Mouse (Mus musculus) kidney, adult 10 weeks (tissue): ENCODE results near the gene Aifm2. TPM values are rescaled to one million over a fixed set of nuclear protein-coding genes. Genes with fewer than 3 reads are reported as not detected.

Source experiments
- polyA plus RNA-seq: library from polyadenylated mRNA; stranded (reverse); fragments of 350-450 nt; fragmentation: Illumina TruSeq; extraction: RNeasy Lipid Tissue Mini Kit (QIAGEN cat#74804); gene quantifications from one replicate; pipeline ENCODE4 v1.2.3, GENCODE M21; 2014; ENCODE audit warnings: low read depth, low replicate concordance

Gene Aifm2
- 3.0 TPM for polyA plus RNA-seq

DNA sequence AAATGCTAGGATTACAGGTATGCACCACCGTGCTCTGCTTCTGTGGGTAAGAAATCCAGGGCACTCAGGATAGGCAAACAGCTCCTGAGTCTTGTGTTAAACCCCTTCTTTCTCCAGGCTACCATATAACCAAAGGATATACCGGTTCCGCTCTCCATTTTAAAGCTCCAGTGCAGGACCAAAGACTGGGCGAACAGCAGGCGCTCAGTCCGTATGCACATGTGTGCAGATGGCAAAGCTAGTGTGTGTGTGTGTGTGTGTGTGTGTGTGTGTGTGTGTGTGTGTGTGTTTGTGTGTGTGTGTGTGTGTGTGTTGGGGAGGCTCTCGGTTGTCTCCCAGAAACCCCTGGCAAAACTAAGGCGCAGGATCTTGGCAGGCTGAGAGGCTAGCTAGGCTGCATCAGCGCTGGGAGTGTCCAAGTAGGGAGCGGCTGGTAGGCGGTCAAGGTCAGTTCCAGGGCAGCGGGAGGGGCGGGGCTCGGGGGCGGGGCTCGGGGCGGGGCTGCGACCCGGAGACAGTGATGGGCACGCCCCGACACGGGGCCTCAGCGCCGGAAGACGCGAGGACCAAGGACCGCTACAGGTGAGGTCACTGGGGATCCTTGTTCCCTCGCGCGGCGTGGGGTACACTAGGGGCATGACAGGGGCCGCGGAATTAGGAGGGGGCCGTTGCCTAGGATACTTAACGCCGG is at the start of gene Aifm2:
Gene Aifm2 (plus strand): TSS at position 493 of the 691 bp plus-strand sequence.

DNA sequence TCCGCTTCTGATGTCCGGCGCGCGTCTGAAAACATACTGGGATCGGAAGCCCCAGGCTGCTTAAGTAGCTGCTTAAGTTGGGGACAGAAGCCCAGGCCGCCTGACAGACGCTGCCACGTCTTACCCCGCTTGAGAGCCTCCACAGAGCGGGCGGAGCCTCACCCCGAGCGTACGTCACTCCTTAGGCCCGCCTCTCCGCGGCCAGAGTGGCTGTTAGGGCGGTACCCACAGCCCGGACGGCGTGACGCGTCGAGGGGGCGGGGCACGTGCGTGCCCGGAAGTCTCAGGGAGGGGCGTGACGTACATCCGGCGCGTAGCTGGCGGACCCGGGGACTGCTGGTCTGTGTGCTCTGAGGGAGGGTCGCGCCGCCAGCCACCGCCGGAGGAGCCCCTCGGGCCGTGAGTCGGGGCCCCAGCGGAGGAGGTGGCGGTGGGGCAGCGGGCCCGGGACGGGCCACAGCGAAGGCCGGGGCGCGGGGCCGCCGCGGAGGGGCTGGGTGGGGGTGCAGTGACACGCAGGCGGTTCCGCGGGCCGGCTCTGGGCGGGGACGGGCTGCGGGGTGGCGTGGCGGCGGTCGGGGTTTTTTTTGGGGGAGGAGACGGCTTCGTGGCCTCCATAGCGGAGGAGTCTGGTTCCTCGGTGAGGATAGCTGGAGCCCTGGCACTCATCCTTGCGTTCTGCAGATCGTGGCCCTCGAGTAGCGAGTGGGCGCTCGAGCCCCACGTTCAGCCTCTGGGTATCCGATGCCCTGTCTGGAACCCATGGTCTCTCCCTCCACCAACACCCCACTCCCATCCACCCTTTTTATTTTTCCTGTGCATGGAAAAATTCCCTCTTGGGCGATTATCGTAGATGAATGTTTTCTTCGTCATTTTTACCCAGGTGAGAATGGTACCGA is 34.8 kb upstream of the Aifm2 start, which contains the start of gene Sar1a:
Gene Sar1a (plus strand): TSS at position 285 of the 899 bp plus-strand sequence.

DNA sequence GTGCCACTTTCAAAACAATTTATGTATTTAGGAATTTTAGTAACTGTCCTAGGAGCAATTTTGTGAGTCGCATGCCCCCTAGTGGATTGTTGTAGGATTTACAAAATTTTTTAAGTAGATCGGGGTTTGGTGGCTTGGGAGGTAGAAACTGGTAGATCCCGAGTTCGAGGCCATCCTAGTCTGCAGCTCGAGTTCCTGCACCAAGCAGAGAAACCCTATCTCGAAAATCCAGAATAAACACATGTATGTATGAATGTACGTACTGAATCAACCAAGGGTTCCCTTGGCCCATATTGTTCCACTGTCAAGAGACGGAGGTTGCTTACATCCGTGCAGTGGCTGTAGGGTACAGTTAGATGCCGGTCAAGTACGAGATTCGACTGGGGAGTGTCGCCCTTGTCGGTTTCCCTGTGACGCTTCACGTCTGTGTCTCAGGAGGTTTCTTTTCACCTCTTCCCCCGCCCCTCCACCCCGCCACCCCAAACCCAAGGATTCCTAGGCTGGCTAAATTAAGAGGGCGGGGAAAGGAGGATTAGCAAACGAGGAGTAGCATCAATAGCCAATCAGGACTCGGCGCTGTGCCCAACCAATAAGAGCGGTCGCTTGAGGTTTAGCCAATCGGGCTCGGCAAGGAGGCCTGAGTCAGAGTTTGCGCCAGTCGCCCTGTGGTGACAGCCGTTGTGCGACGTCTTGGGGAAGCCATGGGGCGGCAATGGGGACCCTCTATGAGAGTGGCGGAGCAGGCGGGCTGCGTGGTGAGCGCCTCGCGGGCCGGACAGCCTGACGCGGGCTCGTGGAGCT is 20.0 kb upstream of the Aifm2 start, which contains the start of gene Tysnd1:
Gene Tysnd1 (plus strand): TSS at position 645 of the 801 bp plus-strand sequence.

DNA sequence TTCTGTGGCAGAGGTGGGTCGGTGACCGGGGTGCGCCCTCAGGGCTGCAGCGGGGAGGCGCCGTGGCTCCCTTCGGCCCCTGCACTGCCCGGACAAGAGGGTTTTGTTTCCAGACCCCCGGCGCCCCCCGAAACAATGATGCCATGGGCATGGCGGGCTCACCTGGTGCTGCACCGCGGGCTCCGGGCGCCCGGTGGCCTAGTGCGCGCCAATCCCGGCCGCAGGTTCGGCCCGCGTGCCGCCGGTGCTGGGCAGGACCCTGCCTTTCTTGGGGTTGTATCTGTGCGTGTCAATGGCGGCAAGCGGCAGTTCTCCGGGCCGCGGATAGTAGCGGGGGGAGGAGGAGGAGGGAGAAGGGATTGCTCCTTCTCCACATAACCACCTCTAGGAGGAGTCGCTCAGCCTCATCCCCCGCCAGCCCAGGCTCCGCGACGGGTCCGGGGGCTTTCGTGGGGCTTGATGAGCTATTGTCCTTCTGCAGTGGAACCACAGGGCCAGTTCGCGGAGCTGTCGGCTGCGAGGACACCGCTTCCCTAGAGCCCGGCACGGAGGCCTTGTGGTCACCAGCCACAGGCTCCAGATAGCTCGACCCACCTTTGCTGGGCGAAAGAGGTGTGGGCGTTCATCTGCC is 68.7 kb downstream of the Aifm2 start, which contains the start of gene H2afy2:
Gene H2afy2 (minus strand): TSS at position 527 of the 631 bp plus-strand sequence.

Other genes with a start within 250 kb of the Aifm2 start
- gene Lrrc20, start 239.5 kb upstream of the Aifm2 start, polyA plus RNA-seq = 0.85 TPM
- not detected for gene Npffr1, start 119.8 kb upstream of the Aifm2 start, polyA plus RNA-seq
- gene Ppa1, start 66.7 kb upstream of the Aifm2 start, polyA plus RNA-seq = 68.6 TPM
- gene Sar1a, start 35.0 kb upstream of the Aifm2 start, polyA plus RNA-seq = 206 TPM
- 0.81 TPM for gene Tysnd1, start 19.7 kb upstream of the Aifm2 start, polyA plus RNA-seq
- 5.6 TPM for gene H2afy2, start 68.9 kb downstream of the Aifm2 start, polyA plus RNA-seq